Comparison of ENCODE assay signal across 8 mouse cellular contexts in the genomic region with DNA sequence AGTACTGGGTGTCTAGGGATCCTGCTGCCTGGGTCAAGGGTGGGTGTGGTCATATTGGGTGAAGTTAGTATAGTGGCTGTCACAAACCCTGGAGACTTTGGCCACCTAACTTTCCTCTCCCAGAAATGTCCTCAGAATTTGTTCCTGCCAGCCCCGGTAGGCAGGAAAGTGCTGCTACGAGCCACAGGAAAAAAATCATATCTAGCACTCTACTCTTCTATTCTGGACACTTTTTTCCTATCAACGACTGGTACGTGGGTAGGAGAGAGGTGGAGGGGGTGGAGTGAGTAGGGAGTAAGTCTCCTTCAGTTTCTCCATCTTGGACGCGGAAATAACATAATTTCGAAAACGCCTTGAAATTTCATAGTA. TPM values are rescaled to one million over a fixed set of nuclear protein-coding genes. Genes with fewer than 3 reads are reported as not detected.
DNase-seq lines count a peak whose midpoint lies in the region; ATAC-seq and TF ChIP-seq lines count a peak whose summit lies in the region.

No protein-coding gene starts in this region.

- no peak overlapping the region for H3K9ac ChIP-seq in liver, embryonic 12.5 days
- H3K9ac ChIP-seq in stomach, postnatal 0 days (ENCODE audit: low read length) = no peak overlapping the region; the same call in 1 of the 2 replicates

- TF ChIP-seq EP300 in stomach, postnatal 0 days (optimal IDR thresholded peaks at IDR 0.05) = no peak

- ATAC-seq in liver, embryonic 12.5 days = no peak
- no peak for ATAC-seq in stomach, postnatal 0 days (ENCODE audit: low FRiP score, low TSS enrichment)

- H3K4me2 ChIP-seq in liver, embryonic 12.5 days = peak overlapping the region; percentile 62
- peak overlapping the region; percentile 58 for H3K4me2 ChIP-seq in stomach, postnatal 0 days (replicated peaks; ENCODE audit: low read depth)

- peaks cover 36% of the 10 kb centered on the region for H3K36me3 ChIP-seq in heart, embryonic 10.5 days
- peaks cover 3% of the 10 kb centered on the region for H3K36me3 ChIP-seq in spleen, adult 2 months (ENCODE audit: control insufficient read depth, insufficient read depth, low read length)
- peaks cover under 1% of the 10 kb centered on the region; the same call in 1 of the 2 replicates for H3K36me3 ChIP-seq in liver, embryonic 12.5 days
- H3K36me3 ChIP-seq in stomach, postnatal 0 days (ENCODE audit: control insufficient read depth, insufficient read depth, low read length) = no peaks in the 10 kb centered on the region

- H3K4me3 ChIP-seq in heart, embryonic 10.5 days = peak overlapping the region; percentile 79
- H3K4me3 ChIP-seq in spleen, adult 2 months (ENCODE audit: extremely low read depth, insufficient read depth, insufficient read length) = peak overlapping the region; percentile 71; the same call in 1 of the 2 replicates
- H3K4me3 ChIP-seq in liver, embryonic 12.5 days = peak overlapping the region; percentile 38; the same call in 1 of the 2 replicates
- H3K4me3 ChIP-seq in stomach, postnatal 0 days (ENCODE audit: low read depth, low read length) = peak overlapping the region; percentile 42

- WGBS in heart, embryonic 10.5 days = 16% methylated on average over 8 of the region's 8 CpGs
- 56% methylated on average over 8 of the region's 8 CpGs for WGBS in spleen, adult 2 months
- WGBS in liver, embryonic 12.5 days (ENCODE audit: insufficient replicate concordance) = 27% methylated on average over 8 of the region's 8 CpGs
- 27% methylated on average over 8 of the region's 8 CpGs for WGBS in stomach, postnatal 0 days

- H3K4me1 ChIP-seq in heart, embryonic 10.5 days = peaks cover 58% of the 10 kb centered on the region
- peaks cover 20% of the 10 kb centered on the region for H3K4me1 ChIP-seq in spleen, adult 2 months (ENCODE audit: control insufficient read depth, insufficient read depth, insufficient read length)
- peaks cover 22% of the 10 kb centered on the region for H3K4me1 ChIP-seq in liver, embryonic 12.5 days
- 0 out of 2 replicates have a peak, but pooled peaks cover 2% of the 10 kb centered on the region for H3K4me1 ChIP-seq in stomach, postnatal 0 days (replicated peaks; ENCODE audit: control insufficient read depth, insufficient read depth)

- TF ChIP-seq POLR2A in spleen, adult 2 months (IDR thresholded peaks at IDR 0.05; ENCODE audit: low read depth, low read length) = no peak

- no peak for DNase-seq in heart, embryonic 10.5 days (ENCODE audit: low spot score)
- no peak for DNase-seq in heart, postnatal 4 days
- DNase-seq in spleen, adult 2 months (ENCODE audit: low read depth in 1 of 2, low spot score in 2 of 2) = no peak
- no peak for DNase-seq in spleen, postnatal 10 days (ENCODE audit: low spot score in 2 of 2)
- no peak for DNase-seq in stomach, postnatal 0 days (ENCODE audit: low spot score)
- no peak for DNase-seq in spleen, adult 18-20 months
- DNase-seq in adrenal gland, postnatal 10 days = no peak

- H3K27ac ChIP-seq in heart, embryonic 10.5 days = peak overlapping the region; percentile 93
- no peak overlapping the region for H3K27ac ChIP-seq in spleen, adult 2 months (ENCODE audit: insufficient read depth, low read length)
- H3K27ac ChIP-seq in liver, embryonic 12.5 days = no peak overlapping the region
- no peak overlapping the region for H3K27ac ChIP-seq in stomach, postnatal 0 days (replicated peaks)

- TF ChIP-seq CTCF in spleen, adult 2 months (IDR thresholded peaks at IDR 0.05; ENCODE audit: extremely low read depth, insufficient read depth, insufficient read length, insufficient replicate concordance) = no peak
- no peak for TF ChIP-seq CTCF in stomach, postnatal 0 days (IDR thresholded peaks at IDR 0.05; ENCODE audit: low read depth)

- H3K27me3 ChIP-seq in heart, embryonic 10.5 days (ENCODE audit: insufficient read depth, poor library complexity, severe bottlenecking) = peaks cover 20% of the 10 kb centered on the region; the same call in 1 of the 2 replicates
- H3K27me3 ChIP-seq in spleen, adult 2 months (ENCODE audit: control insufficient read depth, insufficient read depth, low read length) = no peaks in the 10 kb centered on the region
- peaks cover 37% of the 10 kb centered on the region for H3K27me3 ChIP-seq in liver, embryonic 12.5 days (replicated peaks)
- H3K27me3 ChIP-seq in stomach, postnatal 0 days (ENCODE audit: control insufficient read depth, insufficient read depth, low read length) = no peaks in the 10 kb centered on the region

- no peaks in the 10 kb centered on the region for H3K9me3 ChIP-seq in heart, embryonic 10.5 days
- no peaks in the 10 kb centered on the region for H3K9me3 ChIP-seq in liver, embryonic 12.5 days (replicated peaks)
- H3K9me3 ChIP-seq in stomach, postnatal 0 days (ENCODE audit: control insufficient read depth, low read length) = no peaks in the 10 kb centered on the region

RNA-seq across cellular contexts. Expression of a gene that starts 1.0 kb away (rescaled TPM):
- 200 and 322 TPM in 2 replicates for polyA plus RNA-seq in heart, embryonic 10.5 days (2016; fragmentation: Nextera tagmentation; extraction: Ambion mirVana)
- total RNA-seq in heart, postnatal 4 days (2021) = 100 to 1,000 TPM; 193 to 274 TPM
- polyA plus RNA-seq in spleen, adult 2 months (2012; rRNA removed) = 13.1 and 17.2 TPM in 2 replicates
- 0.79 and 1.2 TPM in 2 replicates for polyA plus RNA-seq in liver, embryonic 12.5 days (2016; fragmentation: Nextera tagmentation; extraction: Ambion mirVana)
- polyA plus RNA-seq in stomach, postnatal 0 days (2015; fragmentation: Nextera tagmentation; extraction: Ambion mirVana) = 10.3 and 12.8 TPM in 2 replicates
- 1 to 10 TPM; 5.6 to 9.1 TPM for total RNA-seq in adrenal gland, postnatal 10 days (2021)

RNA-seq across cellular contexts. Expression of a gene that starts 5.9 kb away (rescaled TPM):
- 8.0 and 21.0 TPM in 2 replicates for polyA plus RNA-seq in heart, embryonic 10.5 days (2016; fragmentation: Nextera tagmentation; extraction: Ambion mirVana)
- 1 to 10 TPM; 2.8 to 4.6 TPM for total RNA-seq in heart, postnatal 4 days (2021)
- 0.29 TPM in 1 of 2 replicates, not detected in the other for polyA plus RNA-seq in spleen, adult 2 months (2012; rRNA removed)
- polyA plus RNA-seq in liver, embryonic 12.5 days (2016; fragmentation: Nextera tagmentation; extraction: Ambion mirVana) = 0.21 and 0.36 TPM in 2 replicates
- polyA plus RNA-seq in stomach, postnatal 0 days (2015; fragmentation: Nextera tagmentation; extraction: Ambion mirVana) = 0.30 TPM in 2 replicates
- under 1 TPM; 0.12 to 0.66 TPM for total RNA-seq in adrenal gland, postnatal 10 days (2021)

RNA-seq across cellular contexts. Expression of a gene that starts 11.7 kb away (rescaled TPM):
- polyA plus RNA-seq in heart, embryonic 10.5 days (2016; fragmentation: Nextera tagmentation; extraction: Ambion mirVana) = 198 and 244 TPM in 2 replicates
- 10 to 100 TPM; 82.2 to 85.4 TPM for total RNA-seq in heart, postnatal 4 days (2021)
- 35.7 and 37.5 TPM in 2 replicates for polyA plus RNA-seq in spleen, adult 2 months (2012; rRNA removed)
- polyA plus RNA-seq in liver, embryonic 12.5 days (2016; fragmentation: Nextera tagmentation; extraction: Ambion mirVana) = 71.8 and 74.7 TPM in 2 replicates
- polyA plus RNA-seq in stomach, postnatal 0 days (2015; fragmentation: Nextera tagmentation; extraction: Ambion mirVana) = 71.2 and 76.1 TPM in 2 replicates
- total RNA-seq in adrenal gland, postnatal 10 days (2021) = 10 to 100 TPM; 41.0 to 41.3 TPM

RNA-seq across cellular contexts. Expression of a gene that starts 38.8 kb away (rescaled TPM):
- polyA plus RNA-seq in heart, embryonic 10.5 days (2016; fragmentation: Nextera tagmentation; extraction: Ambion mirVana) = 10.9 and 11.0 TPM in 2 replicates
- total RNA-seq in heart, postnatal 4 days (2021) = 1 to 10 TPM; 5.0 to 5.4 TPM
- 2.4 and 2.9 TPM in 2 replicates for polyA plus RNA-seq in spleen, adult 2 months (2012; rRNA removed)
- 5.8 and 6.0 TPM in 2 replicates for polyA plus RNA-seq in liver, embryonic 12.5 days (2016; fragmentation: Nextera tagmentation; extraction: Ambion mirVana)
- polyA plus RNA-seq in stomach, postnatal 0 days (2015; fragmentation: Nextera tagmentation; extraction: Ambion mirVana) = 5.5 and 6.2 TPM in 2 replicates
- total RNA-seq in adrenal gland, postnatal 10 days (2021) = 10 to 100 TPM; 25.1 to 32.4 TPM

Comparison
In these comparisons a context has a peak if more than half of its experiments do, and no peak if none do; other contexts are left out.
1. RNA of a gene that starts 1.0 kb away (polyA plus RNA-seq): 200 to 322 TPM in heart, embryonic 10.5 days; 13.1 to 17.2 TPM in spleen, adult 2 months, 10.3 to 12.8 TPM in stomach, postnatal 0 days and 0.79 to 1.2 TPM in liver, embryonic 12.5 days; every median in the first group is over 10 times any median in the second.
2. Peak in every context shown above with its lines, with median percentiles within 50 percentile points of each other: H3K4me3 ChIP-seq.